Mouse (Mus musculus): ENCODE measurements around the gene Vstm4. TPM values are rescaled to one million over a fixed set of nuclear protein-coding genes. Genes with fewer than 3 reads are reported as not detected.

The Vstm4 gene
- total RNA-seq, 1 experiment from 2014 or later, result not detected

DNA sequence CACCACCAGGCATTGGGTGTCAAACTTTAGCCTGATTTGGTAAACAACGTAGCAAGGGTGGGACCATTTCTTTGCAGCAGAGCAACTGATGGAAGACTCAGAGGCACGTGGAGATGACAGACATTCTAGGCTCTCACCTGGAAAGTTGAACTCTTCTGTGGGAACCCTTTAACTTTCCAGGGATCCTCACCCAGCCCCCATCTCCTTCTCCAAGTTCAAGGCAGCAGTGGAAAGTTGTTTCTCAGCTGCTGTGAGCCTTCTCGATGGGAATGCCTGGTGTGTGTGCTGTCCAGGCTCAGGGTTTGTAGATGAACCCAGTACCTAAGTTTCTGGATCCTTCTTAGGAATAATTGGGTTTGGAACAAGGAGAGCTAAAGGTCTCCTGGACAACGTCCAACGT lies 310 bp upstream of the Vstm4 start:
- no peak for ATAC-seq (replicated peaks; ENCODE audit: insufficient number of reproducible peaks, low FRiP score, low TSS enrichment, poor library complexity, severe bottlenecking)

DNA sequence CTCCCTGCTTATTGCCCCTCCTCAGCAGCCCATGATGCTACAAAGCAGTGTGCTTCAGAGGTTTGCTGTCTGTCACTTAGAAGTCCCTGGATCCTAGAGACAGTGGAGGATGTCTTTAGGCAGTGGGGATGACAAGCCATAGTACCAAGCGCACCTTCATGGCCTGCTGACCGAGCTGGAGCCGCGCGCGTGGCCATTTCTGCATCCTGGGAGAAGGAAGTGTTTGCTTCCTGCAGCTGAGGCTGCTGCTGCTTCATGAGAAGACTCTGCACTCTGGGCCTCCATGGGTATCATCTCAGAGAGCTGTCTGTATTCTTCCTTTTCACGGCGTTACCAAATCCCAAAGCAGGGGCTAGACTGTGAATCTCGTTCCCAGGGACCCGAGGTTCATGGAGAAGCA lies 1.8 kb downstream of the Vstm4 start:
- no peak for ATAC-seq (replicated peaks; ENCODE audit: insufficient number of reproducible peaks, low FRiP score, low TSS enrichment, poor library complexity, severe bottlenecking)

DNA sequence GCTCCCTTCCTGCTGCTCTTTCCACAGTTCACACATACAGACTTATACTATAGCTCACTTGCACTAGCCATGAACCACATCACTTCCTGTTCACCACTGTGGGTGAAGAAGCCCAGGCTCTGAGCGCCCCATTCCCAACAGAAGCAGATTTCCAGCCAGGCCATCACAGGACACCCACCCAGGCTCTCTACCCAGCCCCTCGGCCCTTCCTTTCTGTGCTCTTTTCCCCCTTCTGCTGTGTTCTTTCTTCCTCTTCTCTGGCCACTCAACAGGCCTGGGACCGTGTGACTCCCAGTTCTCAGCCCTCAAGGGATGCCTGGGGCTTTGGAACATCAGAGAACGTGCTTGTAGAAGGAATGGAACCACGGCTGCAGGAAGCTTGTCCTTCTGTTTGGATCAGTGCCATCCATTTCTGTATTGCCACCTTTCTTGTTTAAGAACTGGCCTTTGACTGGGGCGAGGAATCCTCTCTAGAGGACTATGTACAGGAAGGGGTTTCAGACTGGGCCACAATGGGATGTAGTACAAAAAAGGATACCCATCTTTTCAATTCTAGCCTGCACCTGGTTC lies 2.5 kb downstream of the Vstm4 start:
- no peak for ATAC-seq (replicated peaks; ENCODE audit: insufficient number of reproducible peaks, low FRiP score, low TSS enrichment, poor library complexity, severe bottlenecking)

DNA sequence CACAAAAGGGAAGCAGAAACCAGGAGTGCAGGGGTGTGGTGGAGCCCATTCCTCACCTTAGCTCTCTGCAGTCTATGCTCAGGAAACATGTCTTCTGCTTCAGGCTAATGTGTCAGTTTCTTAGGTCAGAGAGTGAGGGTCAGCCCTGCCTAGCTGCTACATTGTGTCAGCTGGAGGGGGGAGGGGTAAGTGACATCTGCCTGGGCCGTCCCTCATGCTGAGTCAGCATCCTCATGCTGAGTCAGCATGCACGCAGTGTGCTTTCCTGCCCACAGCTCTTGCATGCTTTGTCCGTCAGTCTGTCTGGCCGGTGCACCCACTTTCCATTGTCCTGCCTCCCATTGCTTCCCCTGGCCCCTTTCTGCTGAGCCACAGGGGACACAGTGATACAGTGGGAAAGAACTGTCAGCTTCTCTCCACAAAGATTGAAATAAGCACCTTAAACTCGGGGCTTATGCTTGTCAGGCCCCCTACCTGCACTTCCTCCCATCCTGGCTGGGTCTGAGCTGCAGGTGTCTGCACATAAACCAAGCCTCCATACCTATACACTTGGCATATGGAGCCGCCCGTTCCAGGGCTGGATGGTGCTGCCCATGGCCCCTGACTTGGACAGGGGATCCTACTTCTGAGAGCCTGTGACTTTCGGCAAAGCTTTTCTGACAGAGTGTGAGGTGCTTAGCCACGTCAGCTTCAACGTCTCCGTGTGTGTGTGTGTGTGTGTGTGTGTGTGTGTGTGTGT lies 3.4 kb downstream of the Vstm4 start:
- ATAC-seq (replicated peaks; ENCODE audit: insufficient number of reproducible peaks, low FRiP score, low TSS enrichment, poor library complexity, severe bottlenecking), result no peak

DNA sequence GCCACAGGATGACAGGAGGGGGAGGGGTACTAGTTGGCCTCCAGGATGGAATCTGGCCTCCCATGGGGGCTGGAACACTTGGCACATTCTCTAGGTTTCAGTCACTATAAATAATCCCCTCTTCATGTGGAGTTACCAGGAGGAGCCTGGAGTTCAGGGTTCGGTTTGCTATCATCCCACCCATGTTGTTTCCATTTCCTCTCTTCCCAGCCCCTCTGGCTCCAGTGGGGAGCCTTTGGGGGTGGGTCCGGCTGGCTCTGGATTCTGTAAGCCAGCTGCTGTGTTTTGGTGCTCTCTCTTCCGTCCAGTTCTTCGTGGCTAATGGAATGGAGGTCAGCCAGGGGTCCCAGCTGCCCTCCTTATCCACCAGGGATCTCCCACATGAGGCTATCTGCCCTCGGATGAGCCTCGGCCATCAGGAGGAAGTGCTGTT lies 4.6 kb downstream of the Vstm4 start:
- ATAC-seq (replicated peaks; ENCODE audit: insufficient number of reproducible peaks, low FRiP score, low TSS enrichment, poor library complexity, severe bottlenecking), result no peak

DNA sequence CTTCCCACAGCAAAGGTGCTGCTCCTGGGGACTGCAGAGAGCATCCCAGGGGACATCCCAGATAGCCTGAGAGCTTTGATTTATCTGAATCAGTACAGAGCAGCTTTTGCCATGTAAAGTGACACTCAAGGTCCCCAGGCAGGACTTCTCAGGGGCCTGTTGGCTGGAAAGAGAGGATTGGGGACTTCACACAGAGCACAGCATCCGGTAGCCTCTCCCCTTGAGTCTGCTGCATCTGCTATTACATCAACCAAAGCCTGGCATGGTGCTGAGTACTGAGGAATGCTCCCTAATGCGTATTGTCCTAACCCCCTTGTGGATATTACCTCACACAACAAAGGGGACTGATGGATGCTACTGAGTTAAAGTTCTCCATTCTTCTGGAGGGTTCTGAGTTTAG lies 5.1 kb downstream of the Vstm4 start:
- ATAC-seq (replicated peaks; ENCODE audit: insufficient number of reproducible peaks, low FRiP score, low TSS enrichment, poor library complexity, severe bottlenecking), result no peak

DNA sequence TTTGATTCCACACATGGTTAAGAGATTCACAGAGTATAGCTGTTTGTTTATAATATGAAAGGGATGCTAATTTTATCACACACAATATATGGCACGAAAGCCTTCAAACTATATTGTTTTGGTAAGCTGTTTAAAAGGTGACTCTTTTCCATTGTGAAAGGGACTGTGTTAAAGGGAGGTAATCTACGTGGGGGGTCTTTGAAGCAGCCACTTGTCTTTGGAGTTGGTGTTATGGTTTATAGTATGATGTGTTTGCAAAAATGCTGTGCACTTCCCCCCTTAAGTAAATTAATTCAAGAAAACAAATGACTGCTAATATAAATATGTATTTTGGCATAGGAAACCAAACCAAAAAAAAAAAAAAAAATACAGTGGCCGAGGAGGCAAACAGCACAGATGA lies 8.8 kb downstream of the Vstm4 start:
- ATAC-seq (replicated peaks; ENCODE audit: insufficient number of reproducible peaks, low FRiP score, low TSS enrichment, poor library complexity, severe bottlenecking), result no peak

DNA sequence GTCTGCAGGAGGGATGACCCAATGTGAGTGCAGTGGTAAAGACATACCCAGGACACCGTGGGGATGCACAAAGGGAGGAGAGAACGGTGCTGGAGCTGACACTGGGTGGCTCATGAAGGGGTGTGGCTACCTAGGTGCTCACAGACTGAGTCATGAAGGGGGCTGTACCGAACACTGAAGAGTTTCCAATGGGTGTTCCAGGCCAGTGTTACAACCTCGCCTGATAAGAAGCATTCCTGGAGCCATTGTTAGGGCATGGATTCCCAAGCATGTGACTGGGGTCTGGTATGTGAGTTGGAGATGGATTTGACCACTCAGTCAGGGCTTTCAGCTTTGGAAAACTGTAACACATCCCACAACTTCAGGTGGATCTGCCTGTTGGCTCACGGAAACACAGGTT lies 15.4 kb downstream of the Vstm4 start:
- no peak for ATAC-seq (replicated peaks; ENCODE audit: insufficient number of reproducible peaks, low FRiP score, low TSS enrichment, poor library complexity, severe bottlenecking)

DNA sequence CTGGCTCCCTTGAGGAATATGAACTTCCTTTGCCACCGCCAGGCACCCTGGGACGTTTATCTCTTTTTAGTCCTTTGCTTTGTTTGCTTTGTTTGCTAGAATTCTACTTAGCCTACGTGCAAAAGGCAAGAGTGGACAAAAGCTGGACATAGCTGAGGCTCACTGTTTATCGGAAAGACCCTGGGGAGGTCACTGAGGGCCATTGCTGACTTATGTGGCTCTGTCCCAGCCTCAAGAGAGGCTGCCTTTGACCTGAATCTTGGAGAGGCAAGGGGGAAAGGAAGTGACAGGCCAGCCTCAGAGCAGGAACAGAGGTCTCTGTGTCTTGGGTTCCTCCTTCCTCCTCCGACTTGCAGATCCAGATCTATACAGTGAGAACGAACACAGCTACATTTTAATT lies 21.0 kb downstream of the Vstm4 start:
- no peak for ATAC-seq (replicated peaks; ENCODE audit: insufficient number of reproducible peaks, low FRiP score, low TSS enrichment, poor library complexity, severe bottlenecking)

DNA sequence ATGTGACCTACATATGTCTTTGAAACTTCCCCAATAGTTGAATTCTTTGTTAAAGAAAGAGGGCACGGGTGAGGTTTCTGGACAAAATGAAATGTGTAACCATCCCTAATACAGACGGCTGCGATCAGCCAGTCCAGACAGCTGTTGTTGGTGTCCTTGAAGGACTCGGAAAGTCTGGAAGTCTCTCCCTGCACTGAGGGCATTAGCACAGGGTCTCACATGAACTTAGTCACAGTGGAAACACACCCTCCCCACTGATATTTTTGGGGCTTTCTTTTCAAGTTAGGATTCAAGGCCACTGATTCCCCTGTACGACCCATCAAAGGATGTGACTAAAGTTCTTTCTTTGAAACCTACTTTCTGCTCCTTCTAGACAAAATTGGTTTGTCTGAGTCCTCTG lies 23.8 kb downstream of the Vstm4 start:
- ATAC-seq (replicated peaks; ENCODE audit: insufficient number of reproducible peaks, low FRiP score, low TSS enrichment, poor library complexity, severe bottlenecking), result no peak

DNA sequence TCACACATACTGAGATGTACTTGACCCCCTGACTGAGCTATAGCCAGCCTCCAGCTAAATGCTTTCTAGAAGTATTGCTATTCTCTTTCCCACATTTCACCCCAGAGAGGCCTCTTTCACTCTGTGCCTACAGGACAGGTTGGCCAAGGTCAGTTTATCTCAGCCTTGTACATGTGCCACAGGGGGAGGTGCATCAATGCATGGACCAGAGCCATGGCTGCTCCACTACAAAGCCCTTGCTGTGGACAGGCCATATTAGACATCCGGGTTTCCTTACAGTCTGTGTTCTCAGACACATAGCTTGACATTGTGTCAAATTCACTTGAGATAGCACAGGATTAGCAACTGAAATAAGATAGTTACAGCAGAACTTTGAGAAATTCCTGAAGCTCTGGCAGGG lies 25.1 kb downstream of the Vstm4 start:
- ATAC-seq (replicated peaks; ENCODE audit: insufficient number of reproducible peaks, low FRiP score, low TSS enrichment, poor library complexity, severe bottlenecking), result no peak

DNA sequence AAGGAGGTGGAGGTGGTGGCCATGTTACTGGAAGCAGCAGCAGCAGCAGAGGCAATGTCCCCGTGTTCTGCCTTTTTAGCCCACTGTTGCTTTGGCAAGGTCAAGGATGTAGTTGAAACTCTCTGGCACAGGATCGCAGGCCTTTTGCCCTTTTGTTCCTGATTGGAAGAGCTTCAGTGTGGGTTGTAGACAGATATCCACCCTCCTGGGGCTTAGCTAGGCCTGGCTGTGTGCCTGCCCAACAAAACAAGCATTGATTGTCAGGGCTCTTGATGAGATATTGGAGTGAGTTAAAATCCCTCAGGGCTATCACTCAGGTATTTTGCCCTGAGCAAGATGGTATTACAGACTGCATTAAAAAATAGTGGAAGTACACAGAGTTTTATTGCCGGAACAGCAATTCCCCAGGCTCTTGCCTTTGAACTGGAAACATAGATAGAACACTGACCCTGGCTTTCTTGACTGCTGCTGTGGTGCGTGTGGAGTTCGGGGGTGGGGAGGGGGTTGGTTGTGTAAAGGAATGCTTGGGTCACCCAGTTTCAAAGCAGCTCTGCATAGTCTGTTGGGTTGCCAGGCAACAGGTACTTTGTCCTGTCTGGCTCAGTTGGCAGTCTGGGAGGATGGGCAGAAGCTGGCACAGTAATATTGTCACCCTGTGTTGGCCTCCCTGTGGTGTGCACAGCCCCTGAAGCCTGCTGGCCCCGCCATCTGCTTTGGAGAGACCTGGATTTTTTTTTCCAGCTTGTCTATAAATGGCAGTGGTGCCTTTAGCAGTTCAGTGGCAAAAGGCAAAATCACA lies 32.5 kb downstream of the Vstm4 start:
- no peak for ATAC-seq (replicated peaks; ENCODE audit: insufficient number of reproducible peaks, low FRiP score, low TSS enrichment, poor library complexity, severe bottlenecking)

DNA sequence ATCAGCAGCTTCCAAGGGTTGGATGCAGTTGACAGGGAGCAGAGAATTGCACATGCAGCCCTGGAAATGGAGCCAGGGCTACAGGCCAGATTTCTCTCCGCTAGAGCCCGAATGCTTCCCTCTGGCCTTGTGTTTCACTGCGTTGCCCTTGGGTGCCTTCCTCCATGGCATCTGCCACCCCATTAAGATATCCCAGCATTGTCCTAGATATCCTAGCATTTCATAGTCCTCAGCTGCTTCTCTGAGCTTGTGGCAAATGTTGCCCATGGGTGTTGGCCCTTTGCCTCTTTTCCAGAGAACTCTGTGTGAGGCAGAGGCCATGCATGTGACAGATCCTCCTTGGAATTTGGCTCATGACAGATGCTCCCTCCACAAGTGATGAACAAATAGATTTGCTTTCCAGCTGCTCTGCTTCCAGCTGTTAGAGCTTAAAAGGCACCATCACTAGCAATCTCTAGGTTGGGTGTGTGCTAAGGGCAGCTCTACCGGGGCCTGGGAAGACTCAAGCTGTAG lies 37.8 kb downstream of the Vstm4 start:
- ATAC-seq (replicated peaks; ENCODE audit: insufficient number of reproducible peaks, low FRiP score, low TSS enrichment, poor library complexity, severe bottlenecking), result no peak

DNA sequence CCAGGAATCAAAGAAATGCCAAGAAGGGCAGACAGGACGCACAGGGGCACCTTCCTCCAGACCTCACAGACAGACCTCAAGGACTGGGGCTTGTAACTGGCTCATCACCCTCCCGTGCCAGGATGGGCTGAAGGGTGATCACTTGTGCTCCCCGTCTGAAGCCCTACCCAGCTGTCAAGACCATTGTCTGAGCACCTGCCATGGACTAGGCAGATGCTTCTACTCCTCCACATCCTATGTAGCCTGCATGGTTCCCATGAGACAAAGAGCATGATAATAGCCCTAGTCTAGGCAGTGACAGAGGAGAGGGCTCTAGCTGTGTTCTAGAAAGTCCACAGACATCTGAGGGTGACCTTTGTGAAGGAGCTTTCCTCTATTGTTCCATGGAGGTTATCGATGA lies 38.3 kb downstream of the Vstm4 start:
- no peak for ATAC-seq (replicated peaks; ENCODE audit: insufficient number of reproducible peaks, low FRiP score, low TSS enrichment, poor library complexity, severe bottlenecking)

DNA sequence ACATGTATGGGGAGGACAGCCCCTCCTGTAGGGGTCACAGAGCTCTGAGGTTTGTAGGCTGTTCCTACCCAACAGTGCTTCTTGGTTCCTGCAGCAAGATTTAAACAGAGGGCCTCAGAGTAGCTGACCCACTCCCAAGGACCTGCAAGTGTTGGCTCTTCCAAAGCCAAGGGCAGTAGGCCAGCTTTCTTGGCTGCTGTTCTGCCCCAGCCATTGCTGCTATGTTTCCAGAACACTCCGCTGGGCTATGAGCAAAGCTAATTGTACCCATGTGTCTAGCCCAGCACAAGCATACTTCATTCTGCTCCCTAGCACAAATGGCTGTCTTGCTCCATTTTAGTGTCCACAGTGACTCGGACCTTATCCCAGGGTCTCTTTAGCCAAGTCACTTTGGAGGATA lies 40.3 kb downstream of the Vstm4 start:
- no peak for ATAC-seq (replicated peaks; ENCODE audit: insufficient number of reproducible peaks, low FRiP score, low TSS enrichment, poor library complexity, severe bottlenecking)

DNA sequence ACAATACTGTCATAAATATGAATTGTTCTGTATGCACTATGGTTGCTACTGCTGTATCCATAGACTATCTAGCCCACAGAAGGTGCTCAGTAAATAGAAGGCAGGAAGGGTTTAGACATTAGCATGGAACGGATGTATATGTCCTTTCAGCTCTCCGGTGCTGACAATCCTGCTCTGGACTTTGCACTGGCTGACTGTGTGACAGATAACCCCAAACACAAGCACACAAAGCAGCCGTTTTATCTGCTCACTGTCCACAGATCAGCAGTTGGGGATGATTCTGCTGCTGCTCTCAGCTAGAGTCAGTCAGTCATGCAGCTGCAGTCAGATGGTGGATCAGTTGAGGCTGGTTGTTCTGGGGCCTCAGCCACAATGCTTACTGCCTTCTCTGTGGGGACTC lies 46.6 kb downstream of the Vstm4 start:
- no peak for ATAC-seq (replicated peaks; ENCODE audit: insufficient number of reproducible peaks, low FRiP score, low TSS enrichment, poor library complexity, severe bottlenecking)

DNA sequence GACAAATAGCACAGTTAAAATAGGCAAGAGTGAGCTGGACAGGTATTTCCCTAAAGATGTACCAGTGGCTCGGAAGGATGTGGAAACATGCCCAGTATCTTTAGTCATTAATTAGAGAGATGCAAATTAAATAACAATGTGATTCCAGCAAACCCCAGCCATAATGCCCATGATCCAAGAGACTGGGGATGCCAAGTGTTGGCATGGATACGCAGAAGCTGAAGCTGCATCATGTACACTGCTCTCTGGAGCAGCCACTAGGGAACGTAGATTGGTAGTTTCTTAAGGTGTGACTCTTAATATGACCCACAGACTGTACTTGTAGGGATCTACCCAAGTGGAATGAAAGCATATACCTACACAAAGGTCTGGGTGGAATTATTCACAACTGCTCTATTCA lies 50.0 kb downstream of the Vstm4 start:
- no peak for ATAC-seq (replicated peaks; ENCODE audit: insufficient number of reproducible peaks, low FRiP score, low TSS enrichment, poor library complexity, severe bottlenecking)

DNA sequence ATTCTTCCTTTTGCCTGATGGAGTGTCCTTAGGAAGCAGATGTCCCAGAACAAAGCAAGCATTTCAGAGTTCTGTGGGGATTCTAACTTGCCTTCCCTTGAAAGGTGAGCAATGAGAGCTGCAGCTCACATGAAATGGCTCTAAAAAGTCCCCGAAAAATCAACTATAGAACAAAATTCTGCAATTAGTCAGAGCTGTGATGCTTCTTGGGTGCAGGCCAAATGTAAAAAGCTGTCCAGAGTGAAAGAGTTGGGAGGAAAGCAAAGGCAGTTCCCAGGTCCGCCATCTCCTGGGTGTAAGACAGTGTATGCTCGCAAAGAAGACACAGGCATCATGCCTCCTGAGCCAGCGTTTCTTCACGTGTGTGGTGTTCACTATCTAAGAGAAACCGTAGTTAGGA lies 52.6 kb downstream of the Vstm4 start:
- no peak for ATAC-seq (replicated peaks; ENCODE audit: insufficient number of reproducible peaks, low FRiP score, low TSS enrichment, poor library complexity, severe bottlenecking)

DNA sequence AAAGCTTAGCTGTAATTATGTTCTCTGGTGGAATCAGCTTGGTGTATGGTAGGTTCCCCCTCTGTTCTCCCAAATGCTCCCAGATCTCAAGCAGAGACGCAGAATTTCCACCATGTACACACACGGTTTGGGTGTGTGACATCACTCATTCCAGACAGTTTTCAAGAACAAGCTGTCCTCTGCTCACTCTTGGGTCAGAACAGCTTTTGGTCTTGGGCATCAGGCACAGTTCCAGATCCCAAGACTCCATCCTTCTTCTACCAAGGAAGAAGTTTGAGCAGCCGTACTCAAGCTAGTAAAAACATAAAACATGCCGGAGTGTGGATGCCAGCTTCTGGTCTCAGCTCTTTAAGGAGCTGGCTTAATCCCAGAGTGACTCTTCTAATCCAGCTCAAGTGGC lies 54.6 kb downstream of the Vstm4 start:
- ATAC-seq (replicated peaks; ENCODE audit: insufficient number of reproducible peaks, low FRiP score, low TSS enrichment, poor library complexity, severe bottlenecking), result no peak

DNA sequence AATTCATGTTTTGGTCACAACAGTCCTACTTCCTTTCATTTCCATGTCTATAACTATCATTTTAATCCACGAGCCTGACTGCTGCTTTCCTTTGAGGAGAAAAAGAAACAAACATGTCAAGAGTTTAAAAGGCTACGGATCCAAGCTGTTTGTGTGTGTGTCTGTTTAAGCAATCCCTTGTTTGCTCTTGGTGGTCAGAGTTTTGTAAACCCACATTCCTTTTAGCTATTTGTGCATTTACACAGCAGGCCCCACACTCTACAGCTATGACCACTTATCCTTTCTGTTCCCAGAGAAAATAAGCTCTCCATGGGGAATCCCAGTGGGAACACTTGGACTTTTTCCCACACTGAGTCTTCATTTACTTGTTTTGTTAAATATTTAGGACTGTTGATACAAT lies 58.8 kb downstream of the Vstm4 start:
- no peak for ATAC-seq (replicated peaks; ENCODE audit: insufficient number of reproducible peaks, low FRiP score, low TSS enrichment, poor library complexity, severe bottlenecking)

Data from monocyte, adult 5-6 weeks (primary cell).